Mouse (Mus musculus) neural tube, embryonic 11.5 days (tissue): ENCODE results near the gene Tubb1. TPM values are rescaled to one million over a fixed set of nuclear protein-coding genes. Genes with fewer than 3 reads are reported as not detected.

Experiments
- ATAC-seq: fragments of 200-750 bp; cut with Nextera tagmentation; 2 replicates; pipeline ENCODE4 v1.8.0; 2017; ENCODE audit warnings: moderate number of reproducible peaks, mild to moderate bottlenecking, moderate TSS enrichment, moderate library complexity; ENCODE audit not compliant: insufficient read depth, low FRiP score, low TSS enrichment
- DNase-seq: peaks from one replicate; pipeline ENCODE4 v3.0.0-alpha.2; 2015; ENCODE audit warnings: low spot score
- H3K27ac ChIP-seq: fragments of 300-500 bp; sonication (generic); 2 replicates; pipeline ENCODE4 v1.5.1; 2014; ENCODE audit warnings: low read depth, mild to moderate bottlenecking, low read length
- H3K27me3 ChIP-seq: fragments of 300-500 bp; sonication (generic); 2 replicates; pipeline ENCODE4 v1.6.1; 2014; ENCODE audit warnings: mild to moderate bottlenecking, low read length, mixed read lengths; ENCODE audit not compliant: control insufficient read depth, insufficient read depth
- H3K36me3 ChIP-seq: fragments of 300-500 bp; sonication (generic); 2 replicates; pipeline ENCODE4 v1.6.1; 2014; ENCODE audit warnings: mild to moderate bottlenecking, low read length, moderate library complexity, mixed read lengths; ENCODE audit not compliant: control insufficient read depth, insufficient read depth
- H3K4me1 ChIP-seq: fragments of 300-500 bp; sonication (generic); 2 replicates; pipeline ENCODE4 v1.6.1; 2014; ENCODE audit warnings: low read length, mixed read lengths; ENCODE audit not compliant: control insufficient read depth, insufficient read depth
- H3K4me2 ChIP-seq: fragments of 300-500 bp; sonication (generic); 2 replicates; pipeline ENCODE4 v1.6.1; 2014; ENCODE audit warnings: low read depth, mild to moderate bottlenecking, moderate library complexity
- H3K4me3 ChIP-seq: fragments of 300-500 bp; sonication (generic); 2 replicates; pipeline ENCODE4 v1.5.1; 2014; ENCODE audit warnings: low read depth, low read length
- H3K9ac ChIP-seq: fragments of 300-500 bp; sonication (generic); 2 replicates; pipeline ENCODE4 v1.6.1; 2014; ENCODE audit warnings: mild to moderate bottlenecking, low read length
- H3K9me3 ChIP-seq: fragments of 300-500 bp; sonication (generic); 2 replicates; pipeline ENCODE4 v1.6.1; 2016; ENCODE audit warnings: low read length; ENCODE audit not compliant: control insufficient read depth
- WGBS: fragments of 180-500 bp; shearing (Covaris S2); extraction: QIAGEN DNeasy Blood & Tissue Kit; methylation state at CpG from one replicate; pipeline ENCODE4 v1.1.7; 2014; 5-methylcytosine and 5-hydroxymethylcytosine counted together
- polyA plus RNA-seq: library from polyadenylated mRNA; unstranded; fragments of >200 nt; fragmentation: Nextera tagmentation; extraction: Ambion mirVana; gene quantifications from 2 replicates; pipeline ENCODE4 v1.2.1, GENCODE M21; 2014

Tubb1 gene
- polyA plus RNA-seq, 1 experiment from 2014 or later: 6.5 TPM

DNA sequence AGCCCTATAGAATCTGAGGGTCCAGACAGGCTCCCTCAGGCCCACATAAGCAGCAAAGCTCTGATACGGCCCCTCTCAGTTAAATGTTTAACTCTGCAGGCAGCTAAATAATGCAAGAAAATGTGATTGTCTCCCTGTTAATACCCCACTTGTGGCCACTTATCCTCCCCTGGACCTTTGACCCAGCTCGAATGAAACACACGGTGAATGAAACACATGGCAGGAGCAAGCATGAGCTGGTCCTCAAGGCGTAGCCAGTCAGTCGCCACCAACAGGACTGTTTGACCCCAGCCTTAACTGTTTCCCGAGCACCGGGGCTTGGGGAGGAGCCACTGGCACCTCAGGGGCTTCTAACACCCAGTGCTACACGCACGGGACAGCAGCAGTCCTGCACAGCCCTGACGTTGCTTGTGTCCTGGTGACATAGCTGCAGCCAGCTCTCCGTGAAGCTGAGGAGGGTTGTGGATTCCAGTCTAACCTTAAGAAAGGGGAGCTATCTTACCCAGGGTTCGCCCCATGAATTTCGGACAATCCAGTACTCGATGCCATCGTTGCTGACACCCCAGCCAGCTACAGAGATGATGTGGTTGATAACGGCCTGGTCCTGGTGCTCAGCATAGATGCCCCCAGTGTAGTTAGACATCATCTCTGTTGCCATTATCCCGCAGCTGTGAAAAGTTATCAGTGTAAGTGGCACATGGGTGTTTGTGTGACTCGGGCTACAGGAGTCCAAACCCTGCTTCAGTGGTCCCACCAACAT, 22.2 kb upstream of the Tubb1 start:
- Histone ChIP-seq H3K9ac (no peak overlapping the region), H3K9me3 (no peaks in the 10 kb centered on the region), H3K27ac (no peak overlapping the region), H3K4me3 (no peak overlapping the region), H3K36me3 (peaks cover 29% of the 10 kb centered on the region), H3K4me1 (no peaks in the 10 kb centered on the region), H3K4me2 (no peak overlapping the region), H3K27me3 (no peaks in the 10 kb centered on the region)
- 83% methylated on average over 18 of the region's 18 CpGs for WGBS
- DNase-seq (no peak), ATAC-seq (no peak)

DNA sequence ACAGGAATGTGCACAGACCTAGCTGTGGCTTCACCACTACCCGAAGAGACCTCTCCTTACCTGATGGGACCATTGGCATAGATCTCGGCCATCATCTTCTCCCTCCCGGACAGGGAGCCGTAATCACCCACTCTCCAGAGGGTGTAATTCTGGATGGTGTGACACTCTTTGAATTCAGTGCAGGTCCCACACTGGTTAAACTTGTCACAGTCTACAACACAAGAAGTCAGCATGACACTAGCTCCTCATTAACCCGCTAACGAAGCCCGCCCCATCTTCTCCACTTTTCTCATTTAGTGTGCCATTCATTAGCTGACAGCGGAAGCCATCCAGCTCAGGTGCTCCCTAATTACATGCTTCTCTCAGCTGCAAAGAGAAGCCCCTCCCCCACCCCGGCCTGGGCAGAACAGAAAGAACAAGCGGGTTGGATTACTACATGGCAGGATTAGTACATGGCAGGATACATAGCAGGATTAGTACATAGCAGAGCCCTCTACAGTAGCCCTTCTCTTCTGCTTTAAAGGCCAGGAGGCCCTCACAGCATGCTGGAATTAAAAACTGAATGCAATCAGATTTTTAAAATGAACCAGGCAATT, 21.4 kb upstream of the Tubb1 start:
- DNase-seq (no peak), ATAC-seq (no peak)
- H3K9ac ChIP-seq: no peak overlapping the region
- no peaks in the 10 kb centered on the region for H3K9me3 ChIP-seq
- no peaks in the 10 kb centered on the region for H3K4me1 ChIP-seq
- H3K4me2 ChIP-seq: no peak overlapping the region
- H3K27me3 ChIP-seq: no peaks in the 10 kb centered on the region
- no peak overlapping the region for H3K4me3 ChIP-seq
- peaks cover 22% of the 10 kb centered on the region for H3K36me3 ChIP-seq
- 90% methylated on average over 10 of the region's 10 CpGs for WGBS
- no peak overlapping the region for H3K27ac ChIP-seq

DNA sequence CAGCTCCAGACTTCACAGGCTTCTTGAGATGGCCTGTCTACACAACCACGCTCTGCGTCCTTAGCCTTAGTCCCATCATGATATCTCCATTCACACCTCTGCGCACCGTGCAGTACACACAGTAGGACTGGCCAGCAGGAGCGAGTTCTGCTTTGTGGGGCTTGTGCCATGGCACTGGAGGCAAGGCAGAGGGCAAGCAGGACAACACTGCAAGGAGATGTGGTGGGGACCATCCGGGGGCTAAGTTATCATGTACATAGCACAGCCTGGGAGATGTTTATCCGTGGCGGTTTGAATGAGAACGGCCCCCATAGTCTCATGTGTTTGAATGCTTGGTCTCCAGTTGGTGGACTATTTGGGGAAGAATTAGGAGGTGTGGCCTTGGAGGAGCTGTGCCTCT, 15.6 kb upstream of the Tubb1 start:
- Histone ChIP-seq H3K4me3 (no peak overlapping the region), H3K36me3 (no peaks in the 10 kb centered on the region), H3K9ac (no peak overlapping the region), H3K27me3 (no peaks in the 10 kb centered on the region), H3K4me2 (no peak overlapping the region), H3K27ac (no peak overlapping the region), H3K4me1 (peaks cover 7% of the 10 kb centered on the region; the same call in 1 of the 2 replicates), H3K9me3 (no peaks in the 10 kb centered on the region)
- ATAC-seq (no peak), DNase-seq (no peak)
- 96% methylated on average over 9 of the region's 9 CpGs for WGBS

DNA sequence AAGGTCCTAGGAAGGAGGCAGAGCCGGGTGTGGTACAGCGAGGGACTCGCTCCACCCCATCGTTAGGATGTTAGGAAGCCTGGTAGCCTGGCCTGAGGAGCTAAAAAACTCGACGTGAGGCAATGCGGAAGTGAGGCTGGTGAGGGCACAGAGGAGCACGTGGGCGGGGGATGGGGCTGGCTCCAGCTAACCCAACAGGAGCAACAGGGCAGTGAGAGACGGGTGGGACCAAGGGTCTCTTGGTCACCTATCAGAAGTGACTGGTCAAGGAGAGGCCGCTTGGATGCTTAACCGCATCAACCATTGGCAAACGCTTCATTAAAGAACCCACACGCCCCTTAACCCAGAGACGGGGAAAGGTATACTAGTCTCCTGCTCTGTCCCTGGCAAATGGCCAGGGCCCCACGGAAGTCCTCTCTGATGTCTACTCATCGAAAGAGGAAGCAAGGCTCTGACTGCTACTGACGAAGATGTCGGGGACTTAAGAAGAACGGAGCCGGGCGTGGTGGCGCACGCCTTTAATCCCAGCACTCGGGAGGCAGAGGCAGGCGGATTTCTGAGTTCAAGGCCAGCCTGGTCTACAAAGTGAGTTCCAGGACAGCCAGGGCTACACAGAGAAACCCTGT, 14.3 kb upstream of the Tubb1 start:
- Histone ChIP-seq H3K9ac (no peak overlapping the region), H3K27me3 (no peaks in the 10 kb centered on the region), H3K36me3 (no peaks in the 10 kb centered on the region), H3K4me3 (no peak overlapping the region), H3K4me1 (peaks cover 7% of the 10 kb centered on the region; the same call in 1 of the 2 replicates), H3K27ac (no peak overlapping the region), H3K9me3 (no peaks in the 10 kb centered on the region), H3K4me2 (no peak overlapping the region)
- WGBS: 91% methylated on average over 26 of the region's 26 CpGs
- no peak for ATAC-seq
- DNase-seq: no peak

DNA sequence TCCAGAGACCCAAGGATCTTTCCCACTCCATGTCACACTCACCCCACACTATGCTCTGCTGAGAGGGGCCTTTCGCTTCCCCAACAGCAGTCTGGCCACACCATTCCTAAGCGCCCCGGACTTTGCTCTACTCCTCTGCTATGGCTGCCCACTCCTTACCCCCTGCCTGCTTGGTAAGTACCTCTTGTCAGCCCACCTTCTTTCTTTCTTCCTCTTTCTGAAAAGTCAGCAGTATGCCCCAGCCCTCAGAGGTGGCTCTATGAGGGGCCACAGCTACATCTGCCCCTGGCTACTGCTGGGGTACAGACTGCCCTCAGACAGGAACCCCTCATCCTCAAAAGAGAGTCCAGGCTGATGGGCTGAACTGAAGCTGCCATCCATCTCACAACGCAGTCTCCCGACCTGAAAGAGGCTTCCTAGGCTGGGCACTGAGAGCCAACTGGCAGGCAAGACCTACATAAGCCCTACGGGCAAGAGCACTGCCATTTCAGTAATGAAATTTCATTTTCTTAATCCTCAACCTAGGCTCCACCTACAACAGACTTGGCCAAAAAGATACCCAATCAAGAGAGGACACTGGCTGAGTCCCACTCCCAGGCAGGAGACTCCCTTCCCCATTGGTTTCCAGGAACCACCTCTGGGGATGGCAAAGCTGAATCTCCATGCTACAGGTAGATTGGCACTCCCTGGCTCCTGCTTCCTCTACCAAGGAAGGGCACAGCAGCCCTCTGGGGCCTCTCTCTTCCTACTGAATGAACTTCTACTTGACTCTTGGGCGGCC, 13.4 kb upstream of the Tubb1 start:
- Histone ChIP-seq H3K27me3 (no peaks in the 10 kb centered on the region), H3K4me2 (no peak overlapping the region), H3K9ac (no peak overlapping the region), H3K4me1 (peaks cover 7% of the 10 kb centered on the region; the same call in 1 of the 2 replicates), H3K9me3 (no peaks in the 10 kb centered on the region), H3K36me3 (no peaks in the 10 kb centered on the region), H3K27ac (no peak overlapping the region), H3K4me3 (no peak overlapping the region)
- 96% methylated on average over 7 of the region's 7 CpGs for WGBS
- ATAC-seq (no peak), DNase-seq (no peak)

DNA sequence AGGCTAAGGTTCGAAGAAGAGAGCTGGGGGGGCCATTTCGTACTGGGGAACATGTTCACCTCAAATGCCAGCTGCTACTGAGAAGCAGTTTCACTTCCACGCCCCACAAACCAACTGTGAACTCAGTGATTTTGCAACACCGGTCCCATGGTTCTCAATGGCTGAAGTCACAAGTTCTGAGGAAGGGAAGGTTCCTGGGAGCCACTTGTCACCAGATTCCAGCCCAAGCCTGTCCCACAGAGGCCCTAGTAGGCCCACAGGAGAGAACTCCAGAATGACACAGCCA, 12.9 kb upstream of the Tubb1 start:
- Histone ChIP-seq H3K4me1 (peaks cover 7% of the 10 kb centered on the region; the same call in 1 of the 2 replicates), H3K9me3 (no peaks in the 10 kb centered on the region), H3K4me3 (no peak overlapping the region), H3K9ac (peak overlapping the region; percentile 71; the same call in 1 of the 2 replicates), H3K36me3 (no peaks in the 10 kb centered on the region), H3K27me3 (no peaks in the 10 kb centered on the region), H3K4me2 (peak overlapping the region; percentile 66; the same call in 1 of the 2 replicates), H3K27ac (no peak overlapping the region)
- ATAC-seq: no peak
- WGBS: 95% methylated on average over 4 of the region's 4 CpGs
- no peak for DNase-seq

DNA sequence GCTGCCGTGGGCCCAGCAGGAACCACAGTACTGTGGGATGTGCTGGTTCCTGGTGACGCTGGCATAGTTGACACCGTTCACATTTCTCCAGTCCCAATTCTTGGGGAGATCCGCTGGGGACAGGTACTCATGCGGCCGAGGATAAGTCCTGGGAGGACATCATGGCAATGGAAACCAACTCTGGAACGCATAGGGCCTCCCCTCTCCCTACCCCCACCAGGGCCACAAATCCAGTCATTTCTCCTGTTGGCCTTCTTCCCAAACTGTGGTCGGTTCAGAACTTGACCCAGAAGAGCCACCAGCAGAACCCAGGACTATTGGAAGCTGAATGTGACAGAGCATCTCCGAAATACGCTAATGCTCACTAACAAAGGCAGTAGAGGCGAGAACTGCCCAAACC, 12.3 kb upstream of the Tubb1 start:
- Histone ChIP-seq H3K36me3 (no peaks in the 10 kb centered on the region), H3K4me2 (peak overlapping the region; percentile 66), H3K4me1 (peaks cover 7% of the 10 kb centered on the region; the same call in 1 of the 2 replicates), H3K9ac (peak overlapping the region; percentile 71), H3K27ac (no peak overlapping the region), H3K9me3 (no peaks in the 10 kb centered on the region), H3K27me3 (no peaks in the 10 kb centered on the region), H3K4me3 (peak overlapping the region; percentile 50)
- WGBS: 62% methylated on average over 11 of the region's 11 CpGs
- ATAC-seq (peak; percentile 13; the same call in 1 of the 2 replicates), DNase-seq (no peak)

DNA sequence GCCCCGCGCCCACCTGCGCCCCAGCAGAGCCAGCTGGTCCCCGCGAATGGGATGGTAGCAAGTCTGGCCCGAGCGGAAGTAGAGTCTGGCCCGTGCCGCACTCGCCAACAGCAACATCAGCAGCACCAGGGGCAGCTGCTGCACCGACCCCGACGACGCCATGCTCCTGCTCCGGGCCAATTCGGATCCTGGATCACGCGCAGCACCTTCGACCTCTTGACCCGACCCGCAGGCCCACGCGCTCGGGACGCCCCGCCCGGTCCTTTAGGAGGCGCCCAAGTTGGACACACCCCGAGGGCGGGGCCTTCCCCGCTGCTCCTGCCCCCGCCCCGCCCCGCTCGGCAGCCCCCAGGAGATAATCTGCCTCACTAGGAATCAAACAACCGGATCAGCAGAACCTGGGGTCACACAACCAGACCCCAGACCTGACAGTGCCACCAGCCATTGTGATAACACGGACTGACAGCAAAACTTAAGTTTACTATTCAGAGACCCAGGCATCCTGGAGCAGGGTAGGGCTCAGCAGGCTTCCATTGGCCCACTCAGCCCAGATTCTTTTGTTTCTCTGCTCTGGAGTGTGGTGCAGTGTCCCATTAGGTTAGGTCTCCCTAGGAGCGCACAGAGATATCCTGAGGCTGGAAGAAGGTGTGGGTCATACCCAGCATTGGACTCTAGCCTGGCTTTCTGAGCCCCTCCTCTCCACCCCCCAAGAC, 11.6 kb upstream of the Tubb1 start, which contains the start of gene Ctsz:
Gene Ctsz, minus strand, starts transcription at position 303 of the 713 bp plus-strand sequence.
- peak; percentile 72 for DNase-seq
- H3K36me3 ChIP-seq: no peaks in the 10 kb centered on the region
- peak within 1 kb of the TSS; percentile 50 for H3K4me3 ChIP-seq
- H3K27me3 ChIP-seq: no peaks in the 10 kb centered on the region
- H3K4me2 ChIP-seq: peak within 1 kb of the TSS; percentile 66
- peak within 1 kb of the TSS; percentile 71 for H3K9ac ChIP-seq
- no peak within 1 kb of the TSS for H3K27ac ChIP-seq
- H3K4me1 ChIP-seq: peaks cover 7% of the 10 kb centered on the region; the same call in 1 of the 2 replicates
- peak; percentile 76 for ATAC-seq
- H3K9me3 ChIP-seq: no peaks in the 10 kb centered on the region
- WGBS: 2% methylated on average over 38 of the region's 38 CpGs
